Mouse (Mus musculus): ENCODE data around the gene Stk24. TPM values are rescaled to one million over a fixed set of nuclear protein-coding genes. Genes with fewer than 3 reads are reported as not detected.

Stk24 gene
- polyA plus RNA-seq (2012; rRNA removed; ENCODE audit: low replicate concordance), result 23.4 and 24.2 TPM in 2 replicates

DNA sequence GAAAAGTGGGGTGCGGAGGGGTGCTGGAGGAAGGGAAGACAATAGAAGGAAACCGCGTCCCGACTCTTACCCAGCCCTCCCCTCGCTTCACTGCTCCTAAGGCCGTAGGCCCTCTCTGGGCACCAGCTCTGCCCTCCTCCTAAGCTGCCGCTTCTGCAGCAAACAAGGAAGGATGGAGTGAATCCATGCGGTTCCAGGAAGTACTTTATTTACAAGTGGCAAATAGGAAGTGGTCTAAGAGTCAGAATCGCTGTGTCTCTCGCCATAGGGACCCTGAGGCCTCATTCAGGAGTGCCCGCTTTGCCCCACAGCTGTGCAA is at the start of gene Stk24:
Gene Stk24, minus strand, starts transcription at position 185 of the 319 bp plus-strand sequence.

Other genes starting within 250 kb of the Stk24 start
- 18.8 and 140 TPM in 2 replicates for gene Slc15a1, start 125.2 kb upstream of the Stk24 start, polyA plus RNA-seq (2012; rRNA removed; ENCODE audit: low replicate concordance)